Mouse (Mus musculus) small intestine, adult 2 months (tissue): ENCODE measurements around the gene Tbk1.

ENCODE experiments used
- CTCF ChIP-seq: fragments of 200-500 bp; IDR thresholded peaks from 2 replicates; pipeline ENCODE4 v1.5.1; 2012; ENCODE audit warnings: low read depth, mild to moderate bottlenecking, control low read depth, inconsistent platforms, low read length, moderate library complexity, mixed read lengths; ENCODE audit not compliant: insufficient replicate concordance, insufficient read length; ENCODE audit errors: extremely low read depth
- POLR2A ChIP-seq: fragments of 200-500 bp; IDR thresholded peaks from 2 replicates; pipeline ENCODE4 v1.6.1; 2012; ENCODE audit warnings: low read depth, mild to moderate bottlenecking, control low read depth, inconsistent platforms, low read length, moderate library complexity

DNA sequence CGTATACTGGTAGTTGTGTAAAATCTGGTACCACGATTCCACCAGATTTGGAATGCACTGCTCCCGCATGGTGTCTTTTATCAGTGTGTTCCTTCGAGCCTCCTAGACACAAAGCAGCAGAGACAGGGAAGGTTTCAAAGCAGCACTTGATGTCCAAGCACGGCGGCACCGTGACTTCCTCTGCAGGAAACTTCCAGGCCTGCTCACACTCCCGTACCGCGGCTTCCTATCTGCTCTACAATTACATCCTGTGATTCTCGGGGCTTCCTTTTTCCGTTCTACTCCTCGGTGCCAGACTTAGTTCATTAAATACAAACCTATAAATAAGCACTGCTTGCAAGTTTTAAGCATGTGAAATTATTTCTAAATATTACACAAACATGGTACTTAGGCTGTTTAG is 27.0 kb upstream of the Tbk1 start:
- no peak for TF ChIP-seq POLR2A
- TF ChIP-seq CTCF, result no peak
